Mouse (Mus musculus): ENCODE data around the gene Adgrg6. TPM values are rescaled to one million over a fixed set of nuclear protein-coding genes. Genes with fewer than 3 reads are reported as not detected.

Gene Adgrg6
- polyA plus RNA-seq (2012; ENCODE audit: insufficient read depth, insufficient read length, low replicate concordance, missing spikeins), result not detected in 2 replicates

DNA sequence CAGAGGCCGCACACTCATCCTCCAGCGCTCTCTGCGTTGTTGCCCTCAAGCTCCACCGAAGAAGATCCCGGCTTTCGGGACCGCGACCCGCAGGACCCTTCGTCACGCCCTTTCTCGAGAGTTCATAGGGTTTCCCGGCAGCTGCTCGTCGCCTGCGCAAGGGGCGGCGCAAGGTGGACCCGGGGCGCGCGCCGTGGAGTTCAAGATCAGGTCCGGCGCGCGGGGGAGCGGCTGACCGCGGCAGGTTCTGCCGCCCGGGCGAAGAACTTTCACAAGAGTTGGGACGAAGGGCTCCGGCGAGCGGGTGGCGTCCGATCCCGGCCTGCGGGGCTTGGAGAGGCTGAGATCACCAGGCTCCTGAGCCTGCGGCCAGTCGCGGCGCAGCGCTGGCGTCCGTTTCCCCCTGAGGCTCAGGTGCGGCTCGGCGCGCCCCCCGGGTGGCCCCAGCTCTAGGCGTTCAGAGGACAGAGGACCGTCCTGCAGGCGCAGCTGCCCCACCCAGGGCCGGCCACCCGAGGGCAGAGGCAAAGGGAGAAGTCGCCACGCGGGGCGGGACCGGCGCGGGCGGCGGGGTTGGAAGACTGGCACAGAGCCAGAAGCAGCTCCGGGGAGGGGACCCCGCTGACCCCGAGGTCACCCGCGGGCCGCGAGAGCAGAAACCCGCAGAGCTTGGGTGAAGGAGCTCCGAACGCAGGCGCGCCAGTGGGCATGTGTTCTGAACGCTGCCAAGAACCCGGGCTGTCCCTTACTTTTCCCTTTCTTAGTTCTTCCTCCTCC, at the start of gene Adgrg6:
Gene Adgrg6, minus strand, starts transcription at position 719 of the 777 bp plus-strand sequence.
- under 1% methylated on average over 81 of the region's 81 CpGs for WGBS
- Histone ChIP-seq H3K4me1 (ENCODE audit: control insufficient read depth, insufficient read depth, low read length) (peaks cover 9% of the 10 kb centered on the region), H3K27ac (ENCODE audit: insufficient read depth, low read depth, low read length) (no peak within 1 kb of the TSS), H3K4me3 (ENCODE audit: insufficient read depth, low read depth, low read length) (peak within 1 kb of the TSS; percentile 55)
- TF ChIP-seq POLR2A (IDR thresholded peaks at IDR 0.05; ENCODE audit: insufficient read depth, low read depth, low read length), result no peak
- no peak for TF ChIP-seq CTCF (IDR thresholded peaks at IDR 0.05; ENCODE audit: insufficient read depth, low read depth, low read length)

DNA sequence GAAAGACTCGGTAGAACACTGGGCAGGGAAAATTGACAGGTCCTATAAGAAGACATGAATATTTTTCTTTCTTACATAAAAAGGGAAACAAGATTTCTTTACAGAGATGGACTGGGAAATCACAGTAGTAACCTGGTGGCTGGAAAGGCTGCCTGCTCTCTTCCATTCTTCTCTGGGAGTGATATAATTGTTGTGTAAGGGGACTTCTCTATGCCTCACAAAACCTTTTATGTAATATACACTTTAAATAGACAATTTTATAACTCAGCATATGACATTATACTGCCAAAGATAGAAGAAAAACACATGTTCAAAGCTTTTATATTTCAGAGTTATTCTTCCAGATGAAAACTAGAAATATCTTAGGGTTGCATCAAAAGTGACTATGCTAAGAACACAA, 46.8 kb upstream of the Adgrg6 start:
- no peak overlapping the region for H3K4me3 ChIP-seq (ENCODE audit: insufficient read depth, low read depth, low read length)
- TF ChIP-seq POLR2A (IDR thresholded peaks at IDR 0.05; ENCODE audit: insufficient read depth, low read depth, low read length) (no peak), CTCF (IDR thresholded peaks at IDR 0.05; ENCODE audit: insufficient read depth, low read depth, low read length) (no peak)
- WGBS, result 93% methylated on average over 1 of the region's 1 CpGs
- H3K4me1 ChIP-seq (ENCODE audit: control insufficient read depth, insufficient read depth, low read length), result no peaks in the 10 kb centered on the region
- no peak overlapping the region for H3K27ac ChIP-seq (ENCODE audit: insufficient read depth, low read depth, low read length)

DNA sequence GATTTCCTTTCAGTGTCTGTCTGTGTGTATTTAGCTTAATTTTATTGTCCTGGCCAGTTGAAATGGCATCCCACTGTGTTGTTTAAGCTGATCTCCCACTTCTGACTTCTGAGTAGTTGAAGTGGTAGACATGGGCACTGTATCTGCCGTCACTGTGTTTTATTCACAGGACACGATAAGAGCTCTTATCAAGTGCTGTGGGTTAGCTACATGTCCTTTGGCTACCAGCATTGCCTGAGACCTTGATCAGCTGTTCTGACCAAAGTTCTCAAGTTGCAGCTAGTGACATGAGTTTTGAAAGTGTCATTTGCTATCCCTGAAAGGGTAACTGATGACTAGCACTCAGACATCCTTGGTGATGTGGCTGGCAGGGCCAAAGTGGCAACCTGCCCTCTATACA, 45.4 kb upstream of the Adgrg6 start:
- TF ChIP-seq POLR2A (IDR thresholded peaks at IDR 0.05; ENCODE audit: insufficient read depth, low read depth, low read length) (no peak), CTCF (IDR thresholded peaks at IDR 0.05; ENCODE audit: insufficient read depth, low read depth, low read length) (no peak)
- Histone ChIP-seq H3K27ac (ENCODE audit: insufficient read depth, low read depth, low read length) (no peak overlapping the region), H3K4me3 (ENCODE audit: insufficient read depth, low read depth, low read length) (no peak overlapping the region), H3K4me1 (ENCODE audit: control insufficient read depth, insufficient read depth, low read length) (no peaks in the 10 kb centered on the region)
- 96% methylated on average over 2 of the region's 2 CpGs for WGBS

DNA sequence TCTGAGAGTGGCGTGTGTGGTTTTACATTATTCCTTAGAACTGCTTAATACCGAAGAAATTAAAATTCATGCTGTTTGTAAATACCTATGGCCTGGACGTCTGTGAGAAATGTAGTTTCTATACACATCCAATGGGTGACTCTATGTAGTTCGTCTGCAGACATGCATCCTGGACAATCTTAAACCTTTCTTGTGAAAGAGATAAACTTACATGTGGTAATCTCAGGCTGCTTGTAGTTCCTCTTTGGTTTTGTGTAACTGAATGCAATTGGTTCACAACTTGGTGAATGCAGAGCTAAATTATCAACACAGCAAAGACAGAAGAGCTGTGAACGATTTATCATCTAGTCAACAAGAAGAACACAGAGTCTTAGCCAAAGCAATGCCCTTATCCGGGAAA, 44.2 kb upstream of the Adgrg6 start:
- TF ChIP-seq POLR2A (IDR thresholded peaks at IDR 0.05; ENCODE audit: insufficient read depth, low read depth, low read length), result no peak
- Histone ChIP-seq H3K4me3 (ENCODE audit: insufficient read depth, low read depth, low read length) (no peak overlapping the region), H3K27ac (ENCODE audit: insufficient read depth, low read depth, low read length) (no peak overlapping the region), H3K4me1 (ENCODE audit: control insufficient read depth, insufficient read depth, low read length) (no peaks in the 10 kb centered on the region)
- WGBS, result 92% methylated on average over 6 of the region's 6 CpGs

DNA sequence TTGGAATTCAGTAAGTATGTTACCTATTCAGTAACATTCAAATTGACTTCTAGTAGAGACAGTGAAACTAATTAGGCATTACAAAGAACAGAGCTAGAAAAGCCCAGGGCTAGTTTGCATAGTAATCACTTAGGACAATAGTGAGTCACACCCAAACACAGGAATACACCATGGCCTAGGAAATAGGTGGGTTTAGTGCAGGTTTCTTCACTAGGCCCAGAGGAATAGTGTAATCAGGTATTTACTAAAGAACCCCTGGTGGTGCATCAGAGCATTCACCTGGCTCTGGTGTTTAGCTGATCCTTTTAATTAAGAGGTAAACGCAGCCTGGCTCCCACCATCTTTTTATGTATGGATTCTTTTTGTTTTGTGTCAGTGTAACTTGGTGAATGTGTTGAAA, 38.0 kb upstream of the Adgrg6 start:
- TF ChIP-seq CTCF (IDR thresholded peaks at IDR 0.05; ENCODE audit: insufficient read depth, low read depth, low read length), result no peak
- no peak for TF ChIP-seq POLR2A (IDR thresholded peaks at IDR 0.05; ENCODE audit: insufficient read depth, low read depth, low read length)
- H3K4me1 ChIP-seq (ENCODE audit: control insufficient read depth, insufficient read depth, low read length), result no peaks in the 10 kb centered on the region
- no peak overlapping the region for H3K27ac ChIP-seq (ENCODE audit: insufficient read depth, low read depth, low read length)
- no peak overlapping the region for H3K4me3 ChIP-seq (ENCODE audit: insufficient read depth, low read depth, low read length)
- 90% methylated on average over 1 of the region's 1 CpGs for WGBS

DNA sequence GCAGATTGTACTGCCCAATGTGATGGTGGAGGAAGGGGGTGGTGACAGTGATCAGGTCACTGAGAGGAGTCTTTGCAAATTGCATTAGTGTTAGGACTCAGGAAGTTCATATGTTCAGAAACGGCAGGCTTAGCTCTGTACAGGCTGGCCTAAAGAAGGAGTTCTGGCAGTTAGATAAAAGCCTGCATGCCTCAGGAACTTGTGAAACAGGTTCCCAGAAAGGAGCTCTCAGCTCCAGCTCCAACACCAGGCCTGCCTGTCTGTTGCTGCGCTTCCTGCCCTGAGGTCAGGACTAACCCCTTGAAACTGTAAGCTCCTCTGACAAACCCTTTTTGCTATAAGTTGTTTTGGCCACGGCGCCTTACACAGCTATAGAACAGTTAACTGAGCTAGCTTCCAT, 28.8 kb upstream of the Adgrg6 start:
- 80% methylated on average over 4 of the region's 4 CpGs for WGBS
- no peak for TF ChIP-seq POLR2A (IDR thresholded peaks at IDR 0.05; ENCODE audit: insufficient read depth, low read depth, low read length)
- no peak for TF ChIP-seq CTCF (IDR thresholded peaks at IDR 0.05; ENCODE audit: insufficient read depth, low read depth, low read length)
- no peak overlapping the region for H3K27ac ChIP-seq (ENCODE audit: insufficient read depth, low read depth, low read length)

DNA sequence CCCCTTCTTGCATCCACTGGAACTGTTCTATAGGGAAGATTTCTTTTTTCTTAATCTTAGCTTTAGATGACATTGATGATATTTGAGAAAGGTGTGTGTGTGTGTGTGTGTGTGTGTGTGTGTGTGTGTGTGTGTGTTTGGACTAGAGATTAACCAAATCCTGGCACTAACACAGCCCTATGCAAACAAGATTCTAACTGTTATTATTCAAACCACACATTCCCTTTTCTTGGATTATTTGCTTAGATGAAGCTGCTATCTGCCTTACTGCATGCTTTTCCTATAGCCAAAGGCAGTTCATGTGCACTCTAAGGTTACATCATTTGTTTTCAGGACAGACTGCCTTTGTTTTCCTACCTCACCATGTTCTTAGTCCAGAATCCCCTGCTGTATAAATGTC, 25.7 kb upstream of the Adgrg6 start:
- TF ChIP-seq CTCF (IDR thresholded peaks at IDR 0.05; ENCODE audit: insufficient read depth, low read depth, low read length) (no peak), POLR2A (IDR thresholded peaks at IDR 0.05; ENCODE audit: insufficient read depth, low read depth, low read length) (no peak)
- Histone ChIP-seq H3K27ac (ENCODE audit: insufficient read depth, low read depth, low read length) (no peak overlapping the region), H3K4me1 (ENCODE audit: control insufficient read depth, insufficient read depth, low read length) (no peaks in the 10 kb centered on the region), H3K4me3 (ENCODE audit: insufficient read depth, low read depth, low read length) (no peak overlapping the region)

More for the DNA sequence above, 28.8 kb upstream of the Adgrg6 start:
- H3K4me3 ChIP-seq (ENCODE audit: insufficient read depth, low read depth, low read length), result no peak overlapping the region
- H3K4me1 ChIP-seq (ENCODE audit: control insufficient read depth, insufficient read depth, low read length), result no peaks in the 10 kb centered on the region

DNA sequence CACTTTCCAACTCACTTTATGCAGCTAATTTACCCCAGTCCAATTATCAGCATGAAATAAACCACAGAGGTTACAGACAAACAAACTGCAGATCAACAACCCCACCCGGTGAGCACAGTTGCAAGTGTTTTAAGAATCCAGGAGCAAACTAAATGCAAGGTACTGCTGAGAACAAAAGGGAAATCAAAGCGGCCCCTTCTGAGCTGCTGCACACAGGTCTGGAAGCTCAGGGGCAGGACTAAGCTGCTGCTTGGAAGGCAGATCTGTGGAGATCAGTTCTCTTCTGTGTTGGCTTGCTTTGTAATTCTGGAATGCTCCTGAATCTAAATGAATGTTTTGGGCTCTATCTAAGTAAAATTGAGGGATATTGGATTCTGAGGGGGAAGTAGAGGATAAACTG, 25.2 kb upstream of the Adgrg6 start:
- 17% methylated on average over 2 of the region's 2 CpGs for WGBS
- TF ChIP-seq POLR2A (IDR thresholded peaks at IDR 0.05; ENCODE audit: insufficient read depth, low read depth, low read length), result no peak
- no peak for TF ChIP-seq CTCF (IDR thresholded peaks at IDR 0.05; ENCODE audit: insufficient read depth, low read depth, low read length)
- H3K27ac ChIP-seq (ENCODE audit: insufficient read depth, low read depth, low read length), result no peak overlapping the region

DNA sequence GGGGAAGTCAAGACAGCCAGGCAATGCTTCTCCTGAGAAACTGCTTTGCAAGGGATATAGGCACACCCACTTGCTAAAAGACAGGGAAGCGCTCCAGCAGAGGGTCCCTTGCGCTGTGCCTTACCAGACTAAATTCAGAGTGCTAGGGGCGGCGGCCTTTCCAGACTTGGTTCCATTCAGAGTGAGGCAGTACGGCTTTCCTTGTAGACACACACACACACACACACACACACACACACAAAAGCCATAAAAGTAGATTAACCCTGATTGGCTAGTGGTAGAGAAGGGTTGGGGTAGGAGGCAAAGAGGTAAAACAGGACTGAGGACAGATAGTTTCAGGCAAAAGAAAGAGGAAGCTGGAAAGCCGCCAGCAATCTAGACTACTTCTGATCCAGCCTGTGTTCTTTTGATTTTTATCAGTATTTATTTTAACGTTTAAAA, 672 bp upstream of the Adgrg6 start:
- 36% methylated on average over 7 of the region's 7 CpGs for WGBS
- no peak overlapping the region for H3K27ac ChIP-seq (ENCODE audit: insufficient read depth, low read depth, low read length)
- TF ChIP-seq POLR2A (IDR thresholded peaks at IDR 0.05; ENCODE audit: insufficient read depth, low read depth, low read length) (no peak), CTCF (IDR thresholded peaks at IDR 0.05; ENCODE audit: insufficient read depth, low read depth, low read length) (no peak)
- H3K4me1 ChIP-seq (ENCODE audit: control insufficient read depth, insufficient read depth, low read length), result peaks cover 9% of the 10 kb centered on the region
- H3K4me3 ChIP-seq (ENCODE audit: insufficient read depth, low read depth, low read length), result no peak overlapping the region

More for the DNA sequence above, 25.2 kb upstream of the Adgrg6 start:
- Histone ChIP-seq H3K4me3 (ENCODE audit: insufficient read depth, low read depth, low read length) (no peak overlapping the region), H3K4me1 (ENCODE audit: control insufficient read depth, insufficient read depth, low read length) (no peaks in the 10 kb centered on the region)

Measured in olfactory bulb, adult 2 months (tissue).